Mouse (Mus musculus) ES-E14 (cell line): ENCODE results near the gene Ip6k1. TPM values are rescaled to one million over a fixed set of nuclear protein-coding genes. Genes with fewer than 3 reads are reported as not detected.

Experiments
- DNase-seq: peaks from one replicate; pipeline ENCODE4 v3.0.0-alpha.2; 2013; ENCODE audit warnings: low read depth, low spot score
- H3K27ac ChIP-seq: 2 replicates; pipeline ENCODE4 v1.5.1; 2012; ENCODE audit warnings: low read depth, mild to moderate bottlenecking, low read length, moderate library complexity, mixed read lengths; ENCODE audit not compliant: poor library complexity, insufficient read depth, severe bottlenecking
- H3K36me3 ChIP-seq: 2 replicates; pipeline ENCODE4 v1.6.1; 2012; ENCODE audit warnings: mild to moderate bottlenecking, low read length, moderate library complexity, mixed read lengths; ENCODE audit not compliant: control insufficient read depth, poor library complexity, insufficient read depth, severe bottlenecking
- H3K4me1 ChIP-seq, 2 experiments: fragments of 150-350 bp in 1 of 2; sonication (generic) in 1 of 2; 2 replicates each; pipeline ENCODE4 v1.6.1; 2012; ENCODE audit warnings: low read length in 2 of 2, mild to moderate bottlenecking in 1 of 2, mixed read lengths in 1 of 2; ENCODE audit not compliant: control insufficient read depth in 2 of 2, insufficient read depth in 2 of 2, poor library complexity in 1 of 2
- H3K4me3 ChIP-seq, 2 experiments: fragments of 150-350 bp in 1 of 2; sonication (generic) in 1 of 2; 2 replicates each; pipeline ENCODE4 v1.5.1; 2012; ENCODE audit warnings: low read length in 2 of 2, low read depth in 1 of 2, mild to moderate bottlenecking in 1 of 2, mixed read lengths in 1 of 2; ENCODE audit not compliant: insufficient read depth in 1 of 2, poor library complexity in 1 of 2, severe bottlenecking in 1 of 2
- H3K9ac ChIP-seq: 2 replicates; pipeline ENCODE4 v1.6.1; 2012; ENCODE audit warnings: low read depth, mild to moderate bottlenecking, low read length, mixed read lengths; ENCODE audit not compliant: poor library complexity, insufficient read depth, severe bottlenecking
- H3K9me3 ChIP-seq: fragments of 150-350 bp; sonication (generic); 2 replicates; pipeline ENCODE4 v1.6.1; 2012; ENCODE audit warnings: low read depth, mild to moderate bottlenecking, low read length; ENCODE audit not compliant: control insufficient read depth, insufficient read depth
- CHD2 ChIP-seq: IDR thresholded peaks from 2 replicates; pipeline ENCODE4 v1.6.1; 2014; ENCODE audit warnings: mild to moderate bottlenecking, low read depth, low read length, inconsistent platforms
- HCFC1 ChIP-seq: IDR thresholded peaks from 2 replicates; pipeline ENCODE4 v1.6.1; 2012; ENCODE audit warnings: low read length, inconsistent platforms, borderline replicate concordance; ENCODE audit not compliant: insufficient read depth
- MAFK ChIP-seq: IDR thresholded peaks from 2 replicates; pipeline ENCODE4 v1.6.1; 2014; ENCODE audit warnings: mild to moderate bottlenecking, low read depth, low read length, inconsistent platforms; ENCODE audit not compliant: insufficient read depth
- ZC3H11A ChIP-seq: IDR thresholded peaks from 2 replicates; pipeline ENCODE4 v1.6.1; 2012; ENCODE audit warnings: low read depth, mild to moderate bottlenecking, inconsistent platforms, low read length, borderline replicate concordance
- ZNF384 ChIP-seq: IDR thresholded peaks from 2 replicates; pipeline ENCODE4 v1.6.1; 2012; ENCODE audit warnings: low read depth, low read length, inconsistent platforms
- in situ Hi-C, 2 experiments: fragments of 600-800 bp; cut with MboI; formaldehyde crosslinking; loops; one replicate each; pipeline ENCODE4 v1.15.1; 2025; ENCODE audit warnings: low sequenced_read_pairs in 2 of 2, inconsistent platforms in 1 of 2; ENCODE audit not compliant: unreplicated experiment in 2 of 2
- total RNA-seq: library from RNA; depleted of rRNA; stranded (reverse); fragments of 300-350 nt; gene quantifications from 2 replicates; pipeline ENCODE4 v1.2.3, GENCODE M21; 2012

The Ip6k1 gene
- total RNA-seq, 1 experiment, result 41.0 TPM

DNA sequence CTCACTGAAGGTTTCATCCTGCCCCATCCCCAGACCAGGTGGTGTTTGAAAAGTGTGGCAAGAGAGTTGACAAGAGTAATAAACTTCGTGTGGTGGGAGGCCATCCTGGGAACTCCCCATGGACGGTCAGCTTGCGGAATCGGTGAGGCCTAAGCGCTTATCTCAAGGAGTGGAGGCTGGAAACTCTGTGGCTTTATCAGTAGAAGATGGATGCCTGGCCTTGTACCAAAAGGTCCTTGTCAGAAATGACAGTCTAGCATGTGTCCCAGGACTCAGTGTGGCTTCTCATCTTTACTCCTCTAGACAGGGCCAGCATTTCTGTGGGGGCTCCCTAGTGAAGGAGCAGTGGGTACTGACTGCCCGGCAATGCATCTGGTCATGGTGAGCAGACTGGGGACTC, 81.3 kb downstream of the Ip6k1 start:
- Histone ChIP-seq H3K9me3 (no peaks in the 10 kb centered on the region), H3K27ac (no peak overlapping the region), H3K36me3 (peaks cover 39% of the 10 kb centered on the region), H3K4me1 (peaks cover 0 to 7% of the 10 kb centered on the region in 2 experiments; a peak in 1 of 4 replicates), H3K9ac (no peak overlapping the region), H3K4me3 (no peak overlapping the region)
- TF ChIP-seq HCFC1, result no peak
- no peak for TF ChIP-seq ZC3H11A
- TF ChIP-seq ZNF384, result no peak
- in situ Hi-C loops, result no loop called here
- no peak for DNase-seq

DNA sequence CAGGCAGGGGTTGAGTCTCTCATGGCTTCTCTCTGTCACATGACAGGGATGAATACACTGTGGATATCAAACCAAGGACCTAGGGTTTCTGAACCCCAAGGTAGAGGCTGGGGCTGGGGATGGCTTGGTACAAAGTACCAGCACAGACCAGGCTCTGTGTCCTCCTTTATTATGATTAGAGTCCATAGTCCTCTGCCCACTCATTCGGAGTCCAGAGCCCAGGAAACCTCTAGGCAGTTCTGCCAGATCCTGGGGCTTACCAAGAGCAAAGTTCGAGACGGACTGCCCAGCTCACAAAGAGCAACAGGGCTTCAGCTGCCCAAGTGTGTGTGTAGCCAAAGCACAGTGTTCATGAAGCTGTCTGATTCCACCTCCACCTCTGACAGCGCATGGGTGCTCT, 83.0 kb downstream of the Ip6k1 start:
- Histone ChIP-seq H3K9me3 (no peaks in the 10 kb centered on the region), H3K4me3 (no peak overlapping the region), H3K9ac (no peak overlapping the region), H3K4me1 (peaks cover 0 to 4% of the 10 kb centered on the region in 2 experiments; a peak in 1 of 4 replicates), H3K27ac (no peak overlapping the region), H3K36me3 (peaks cover 53% of the 10 kb centered on the region)
- TF ChIP-seq HCFC1 (no peak), ZNF384 (no peak), MAFK (no peak), ZC3H11A (no peak), CHD2 (no peak)
- no peak for DNase-seq
- in situ Hi-C loops, result no loop called here

DNA sequence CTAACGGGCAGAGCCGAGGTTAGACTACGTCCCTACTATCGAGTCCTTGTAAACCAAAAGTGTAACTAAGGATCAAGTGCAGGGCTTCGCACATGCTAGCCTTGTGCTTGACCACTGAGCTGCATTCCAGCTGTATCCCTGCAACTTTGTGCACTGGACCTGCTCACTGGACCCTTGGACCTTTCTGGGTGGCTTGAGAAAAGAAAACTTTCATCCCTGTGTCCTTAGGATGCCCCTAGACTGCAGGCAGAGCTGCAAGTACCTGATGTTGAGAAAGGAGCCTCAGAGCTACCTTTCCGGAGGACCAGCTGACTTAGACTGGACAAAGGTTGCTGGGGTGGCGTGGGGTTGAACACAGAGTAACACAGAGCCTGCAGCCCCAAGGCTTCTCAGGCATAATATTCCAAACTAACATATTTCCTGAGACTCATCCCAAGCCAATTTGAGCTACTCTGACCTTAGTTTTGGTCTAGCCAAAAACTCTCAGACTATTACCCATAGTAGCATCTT, 88.4 kb downstream of the Ip6k1 start:
- Histone ChIP-seq H3K36me3 (peaks cover 58% of the 10 kb centered on the region), H3K9me3 (no peaks in the 10 kb centered on the region), H3K4me3 (no peak overlapping the region), H3K4me1 (peaks cover 0 to 7% of the 10 kb centered on the region in 2 experiments; a peak in 2 of 4 replicates), H3K9ac (no peak overlapping the region), H3K27ac (no peak overlapping the region)
- DNase-seq, result no peak
- TF ChIP-seq ZC3H11A (no peak), ZNF384 (no peak), HCFC1 (no peak), MAFK (no peak), CHD2 (no peak)
- in situ Hi-C loops, result no loop called here

DNA sequence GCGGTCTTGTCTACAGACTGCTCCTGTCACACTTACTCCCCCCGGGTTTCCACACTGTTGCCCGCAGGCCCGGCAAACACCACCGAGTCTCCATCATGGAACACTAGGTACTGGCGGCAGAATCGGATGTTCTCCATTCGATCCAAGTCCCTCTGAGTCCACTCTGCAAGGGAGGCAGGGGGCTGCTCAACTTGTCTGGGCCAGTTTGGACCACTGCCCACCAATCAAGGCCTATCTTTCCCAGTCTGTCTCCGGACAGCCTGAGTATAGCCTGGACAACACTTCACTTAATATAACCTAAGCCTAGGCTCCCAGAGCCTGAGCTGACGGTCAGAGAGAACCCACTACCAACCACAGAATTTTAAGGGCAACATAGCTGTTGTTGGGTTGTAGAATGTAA, 91.3 kb downstream of the Ip6k1 start:
- peaks cover 35% of the 10 kb centered on the region for H3K36me3 ChIP-seq
- peak overlapping the region; percentile 76 to 99 for H3K4me3 ChIP-seq
- in situ Hi-C loops, result no loop called here
- no peak overlapping the region for H3K27ac ChIP-seq
- no peak for DNase-seq
- peaks cover 0 to 11% of the 10 kb centered on the region in 2 experiments; a peak in 2 of 4 replicates for H3K4me1 ChIP-seq
- TF ChIP-seq ZNF384 (no peak), CHD2 (no peak), MAFK (no peak), HCFC1 (no peak), ZC3H11A (no peak)
- H3K9me3 ChIP-seq, result no peaks in the 10 kb centered on the region
- peak overlapping the region; percentile 80 for H3K9ac ChIP-seq
